Mouse (Mus musculus) c-Kit-positive CD71-positive TER-119-negative erythroid progenitor cells, embryonic 14.5 days (primary cell): ENCODE data around the gene C530025M09Rik.

ENCODE experiments used
- DNase-seq: peaks from one replicate; pipeline ENCODE4 v3.0.0-alpha.2; 2013; ENCODE audit warnings: low read depth

C530025M09Rik gene

GRCm38 (mm10) chr2:149798613-149799012 is 32.4 kb downstream of the C530025M09Rik start:
- DNase-seq: no peak
